Mouse (Mus musculus) erythroblast, embryonic 14.5 days (primary cell): Measurements from ENCODE around the gene Gtf2ird1.

Experiments
- GATA1 ChIP-seq: IDR thresholded peaks from 2 replicates; pipeline ENCODE4 v1.6.1; 2012; ENCODE audit warnings: low read length, inconsistent platforms, mixed read lengths
- TAL1 ChIP-seq: IDR thresholded peaks from 3 replicates; pipeline ENCODE4 v1.6.1; 2012; ENCODE audit warnings: low read length, inconsistent platforms, mixed read lengths

DNA sequence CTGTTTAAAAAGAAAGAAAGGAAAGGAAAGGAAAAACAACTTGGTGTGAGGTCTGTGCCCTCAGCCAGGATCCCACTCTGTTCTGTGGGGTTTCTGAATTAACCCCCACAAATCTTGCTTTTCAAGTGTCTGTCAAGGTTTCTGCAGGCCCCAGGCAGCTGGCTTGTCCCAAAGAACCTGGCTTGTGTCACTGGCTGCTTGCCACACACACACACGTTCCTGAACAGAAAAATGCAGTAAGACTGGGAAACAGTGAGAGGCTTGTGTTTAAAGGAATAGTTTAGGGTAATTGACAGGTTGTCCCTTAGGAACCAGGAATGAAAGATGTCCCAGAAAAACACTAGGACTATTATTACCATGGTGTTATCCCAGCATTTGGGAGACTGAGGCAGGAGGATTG is 2.9 kb downstream of the Gtf2ird1 start:
- TF ChIP-seq GATA1 = no peak
- no peak for TF ChIP-seq TAL1
